16 mouse cellular contexts compared by ENCODE assay signal in genomic region chr10:70049771-70050170, GRCm38 (mm10).
"Had no signal": no experiment of that assay in that cellular context is flagged by ENCODE, and none has a peak within 500 bp of the region (broad histone marks: within the 10 kb centered on the region; RNA-seq: fewer than 3 reads in every experiment).

No protein-coding gene starts in this region.

- DNase-seq: heart, adult 2 months; heart, postnatal 10 days; heart, postnatal 14 days; heart, postnatal 36 days; heart, postnatal 4 days; kidney, adult 11 months; kidney, adult 18-20 months; kidney, adult 2 months; kidney, adult 8-10 months; kidney, adult 9 months; kidney, postnatal 10 days; kidney, postnatal 14 days; kidney, postnatal 25 days; kidney, postnatal 36 days; kidney, postnatal 4 days; layer of hippocampus, adult 9-11 months had no signal
